Mouse (Mus musculus): ENCODE data around the gene Wbp2nl. TPM values are rescaled to one million over a fixed set of nuclear protein-coding genes. Genes with fewer than 3 reads are reported as not detected.

Gene Wbp2nl
- total and polyA plus RNA-seq, 3 experiments, result not detected

DNA sequence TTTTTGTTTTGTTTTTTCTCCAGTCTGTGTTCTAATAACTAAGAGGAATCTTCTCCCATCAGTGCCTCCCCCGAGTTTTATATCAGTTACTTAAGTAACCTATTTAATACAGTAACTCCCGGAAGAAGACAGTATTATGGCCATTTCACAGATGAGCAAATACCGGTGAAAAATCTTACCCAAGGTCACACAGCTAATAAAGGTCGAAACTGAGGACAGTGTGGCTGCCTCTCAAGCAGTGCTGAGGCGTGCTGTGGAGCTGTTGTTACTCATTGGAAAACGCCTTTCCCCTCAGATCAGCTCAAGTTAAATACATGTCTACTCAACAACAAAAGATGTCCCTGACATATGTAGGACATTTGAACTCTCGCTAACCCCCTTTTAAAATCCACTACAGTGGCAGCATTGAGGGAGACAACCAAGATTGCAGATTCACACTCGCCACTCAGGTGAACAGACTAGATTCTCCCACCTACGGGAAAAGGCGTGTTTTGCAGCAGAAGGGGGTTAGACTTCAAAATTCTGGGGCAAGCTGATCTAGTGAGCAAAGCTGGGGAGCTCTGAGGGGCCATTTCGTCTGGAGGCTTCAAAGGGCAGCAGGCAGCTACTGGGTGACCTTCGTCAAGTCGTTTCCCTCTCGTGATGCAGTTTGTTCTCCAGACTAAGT, 54.5 kb downstream of the Wbp2nl start:
- Histone ChIP-seq H3K79me2 (replicated peaks; ENCODE audit: control insufficient read depth, insufficient read depth, low read length) (peaks cover 3% of the 10 kb centered on the region; the same call in 1 of the 2 replicates), H3K36me3 (ENCODE audit: control insufficient read depth, insufficient read depth, low read length) (no peaks in the 10 kb centered on the region; the same call in none of the 2 replicates), H3K27ac (peak overlapping the region; percentile 99), H3K4me3 (peak overlapping the region; percentile 82), H3K4me1 (ENCODE audit: control insufficient read depth, insufficient read depth, low read length) (peaks cover 10% of the 10 kb centered on the region), H3K9ac (ENCODE audit: low read depth, low read length) (peak overlapping the region; percentile 89), H3K27me3 (ENCODE audit: control insufficient read depth, insufficient read depth, low read length) (no peaks in the 10 kb centered on the region)
- intact Hi-C loops (cut with DNase I), result no loop called here
- TF ChIP-seq CTCF (IDR thresholded peaks at IDR 0.05), result no peak
- no peak for TF ChIP-seq POLR2A (IDR thresholded peaks at IDR 0.05; ENCODE audit: insufficient read depth, low read depth, low read length)
- TF ChIP-seq EP300 (IDR thresholded peaks at IDR 0.05; ENCODE audit: insufficient read depth, low read depth, low read length), result no peak
- no peak for DNase-seq
- 12% methylated on average over 14 of the region's 14 CpGs for WGBS

- TF ChIP-seq EP300 (IDR thresholded peaks at IDR 0.05; ENCODE audit: insufficient read depth, low read depth, low read length), result no peak
- no peak for TF ChIP-seq POLR2A (IDR thresholded peaks at IDR 0.05; ENCODE audit: insufficient read depth, low read depth, low read length)
- no peak for TF ChIP-seq CTCF (IDR thresholded peaks at IDR 0.05)
- H3K9ac ChIP-seq (ENCODE audit: low read depth, low read length), result peak overlapping the region; percentile 89
- peak overlapping the region; percentile 82 for H3K4me3 ChIP-seq
- H3K36me3 ChIP-seq (ENCODE audit: control insufficient read depth, insufficient read depth, low read length), result no peaks in the 10 kb centered on the region; the same call in none of the 2 replicates
- no peak for DNase-seq
- under 1% methylated on average over 23 of the region's 23 CpGs for WGBS
- H3K27ac ChIP-seq, result peak overlapping the region; percentile 99
- H3K27me3 ChIP-seq (ENCODE audit: control insufficient read depth, insufficient read depth, low read length), result no peaks in the 10 kb centered on the region
- peaks cover 14% of the 10 kb centered on the region for H3K4me1 ChIP-seq (ENCODE audit: control insufficient read depth, insufficient read depth, low read length)
- intact Hi-C loops (cut with DNase I), result loop anchor here (2.0 kb wide), 1 partner anchor 63 kb away; no protein-coding TSS in a partner anchor
- peaks cover 3% of the 10 kb centered on the region; the same call in 1 of the 2 replicates for H3K79me2 ChIP-seq (replicated peaks; ENCODE audit: control insufficient read depth, insufficient read depth, low read length)
Observed at GRCm38 (mm10) chr15:82353745-82354113, 55.0 kb downstream of the Wbp2nl start.

DNA sequence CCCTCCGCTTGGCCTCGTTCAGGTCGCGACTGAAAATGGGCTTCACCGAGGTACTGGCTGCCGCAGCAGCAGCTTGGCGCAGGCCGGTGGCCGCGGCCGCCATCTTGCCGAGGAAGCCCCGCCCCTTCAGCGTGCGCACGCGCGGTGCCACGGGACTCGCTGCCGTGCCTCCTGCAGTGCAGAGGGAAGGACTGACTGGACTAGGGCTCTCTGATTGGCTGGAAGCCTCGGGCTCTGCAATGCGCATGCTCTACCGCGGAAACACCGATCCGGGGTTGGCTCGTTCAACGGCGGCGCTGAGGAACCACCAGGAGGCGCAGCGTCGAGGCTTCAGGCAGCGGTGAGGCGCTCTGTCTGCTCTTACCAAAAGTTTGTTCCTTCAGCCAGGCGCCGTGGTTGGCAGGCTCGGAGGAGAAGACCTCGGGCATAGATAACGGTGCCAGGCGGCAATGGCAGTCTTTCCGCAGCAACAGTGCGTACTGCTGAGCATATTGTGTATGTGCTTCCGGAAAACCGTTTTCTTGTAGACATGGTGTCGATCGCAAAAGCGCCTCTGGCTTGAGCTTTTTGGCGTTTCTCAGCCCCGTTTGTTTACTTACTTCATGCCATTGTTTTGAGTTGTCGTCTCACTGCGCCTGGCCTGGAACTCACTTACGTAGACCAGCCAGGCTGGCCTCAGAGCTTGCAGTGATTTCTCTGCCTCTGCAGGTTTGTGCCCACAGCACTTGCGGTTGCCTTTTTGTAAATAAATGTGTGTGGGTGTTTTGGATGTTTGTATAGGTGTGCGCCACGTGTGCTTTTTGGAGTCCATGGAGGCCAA, 55.6 kb downstream of the Wbp2nl start, which contains the start of gene Ndufa6:
TSS of gene Ndufa6 (minus strand) at position 197 of the 820 bp plus-strand sequence.
- no peaks in the 10 kb centered on the region for H3K27me3 ChIP-seq (ENCODE audit: control insufficient read depth, insufficient read depth, low read length)
- peak; percentile 97 to 98 for DNase-seq
- H3K27ac ChIP-seq, result peak within 1 kb of the TSS; percentile 99
- peaks cover 3% of the 10 kb centered on the region; the same call in 1 of the 2 replicates for H3K79me2 ChIP-seq (replicated peaks; ENCODE audit: control insufficient read depth, insufficient read depth, low read length)
- TF ChIP-seq CTCF (IDR thresholded peaks at IDR 0.05) (peak; percentile 97), EP300 (IDR thresholded peaks at IDR 0.05; ENCODE audit: insufficient read depth, low read depth, low read length) (peak; percentile 85), POLR2A (IDR thresholded peaks at IDR 0.05; ENCODE audit: insufficient read depth, low read depth, low read length) (peak; percentile 94)
- peaks cover 18% of the 10 kb centered on the region for H3K4me1 ChIP-seq (ENCODE audit: control insufficient read depth, insufficient read depth, low read length)
- no peaks in the 10 kb centered on the region; the same call in none of the 2 replicates for H3K36me3 ChIP-seq (ENCODE audit: control insufficient read depth, insufficient read depth, low read length)
- 1% methylated on average over 57 of the region's 57 CpGs for WGBS
- peak within 1 kb of the TSS; percentile 89 for H3K9ac ChIP-seq (ENCODE audit: low read depth, low read length)
- intact Hi-C loops (cut with DNase I), result loop anchor here (2.0 kb wide), 1 partner anchor 62 kb away; no protein-coding TSS in a partner anchor
- H3K4me3 ChIP-seq, result peak within 1 kb of the TSS; percentile 82

DNA sequence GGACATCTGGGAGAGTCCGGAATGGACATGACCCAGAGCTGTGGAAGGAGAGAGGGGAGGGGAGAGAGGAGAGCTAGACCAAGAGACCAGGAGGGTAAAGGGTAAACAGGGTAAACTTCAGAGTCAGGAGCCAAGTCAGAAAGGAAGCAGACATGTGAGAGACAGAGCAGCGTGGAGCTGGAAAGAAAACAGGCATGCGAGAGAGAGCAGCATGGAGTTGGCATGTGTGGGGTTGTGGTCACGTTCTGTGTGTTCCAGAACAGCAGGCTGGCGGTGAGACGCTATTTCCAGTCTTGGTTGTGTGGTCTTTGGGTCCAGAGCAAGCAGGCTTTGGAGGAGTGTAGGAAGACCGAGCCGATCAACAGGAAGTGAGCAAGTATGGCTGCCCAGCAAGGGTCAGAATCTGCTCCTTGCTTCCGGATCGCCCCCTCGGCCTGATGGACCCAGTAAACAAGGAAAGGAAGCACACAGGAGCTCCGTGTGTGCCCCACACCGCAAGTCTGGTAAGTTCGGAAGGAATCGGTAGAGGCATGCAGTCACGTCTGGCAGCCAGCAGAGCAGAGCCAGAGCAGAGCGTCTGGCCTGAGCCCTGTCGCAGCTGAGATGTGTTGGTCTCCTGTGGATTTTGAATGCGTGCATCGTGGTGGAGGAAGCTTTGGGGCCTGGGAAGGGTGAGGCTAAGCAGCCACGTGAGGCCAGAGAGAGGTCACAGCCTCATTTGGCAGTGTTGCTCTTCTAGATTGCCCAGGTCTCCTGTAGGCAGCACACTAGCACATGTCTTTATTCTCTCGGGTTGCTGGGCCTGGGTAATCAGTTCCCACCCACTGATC, 59.9 kb downstream of the Wbp2nl start:
- H3K9ac ChIP-seq (ENCODE audit: low read depth, low read length), result peak overlapping the region; percentile 55
- H3K79me2 ChIP-seq (replicated peaks; ENCODE audit: control insufficient read depth, insufficient read depth, low read length), result peaks cover 1% of the 10 kb centered on the region; the same call in 1 of the 2 replicates
- peak; percentile 49 to 62 for DNase-seq
- intact Hi-C loops (cut with DNase I), result loop anchor here (2.0 kb wide), 1 partner anchor 18 kb away; no protein-coding TSS in a partner anchor
- peak overlapping the region; percentile 23 for H3K4me3 ChIP-seq
- TF ChIP-seq POLR2A (IDR thresholded peaks at IDR 0.05; ENCODE audit: insufficient read depth, low read depth, low read length) (peak; percentile 43; the same call in 1 of the 2 replicates), CTCF (IDR thresholded peaks at IDR 0.05) (0 out of 2 replicates have a peak, but pooled peaks have one; percentile 8), EP300 (IDR thresholded peaks at IDR 0.05; ENCODE audit: insufficient read depth, low read depth, low read length) (peak; percentile 24; the same call in 1 of the 2 replicates)
- 22% methylated on average over 22 of the region's 22 CpGs for WGBS
- H3K36me3 ChIP-seq (ENCODE audit: control insufficient read depth, insufficient read depth, low read length), result no peaks in the 10 kb centered on the region
- no peaks in the 10 kb centered on the region for H3K27me3 ChIP-seq (ENCODE audit: control insufficient read depth, insufficient read depth, low read length)
- peak overlapping the region; percentile 85 for H3K27ac ChIP-seq
- peaks cover 14% of the 10 kb centered on the region for H3K4me1 ChIP-seq (ENCODE audit: control insufficient read depth, insufficient read depth, low read length)

GRCm38 (mm10) chr15:82361459-82362018, 62.8 kb downstream of the Wbp2nl start:
- Histone ChIP-seq H3K27ac (no peak overlapping the region; the same call in none of the 2 replicates), H3K4me3 (no peak overlapping the region), H3K4me1 (ENCODE audit: control insufficient read depth, insufficient read depth, low read length) (peaks cover 11% of the 10 kb centered on the region), H3K36me3 (ENCODE audit: control insufficient read depth, insufficient read depth, low read length) (no peaks in the 10 kb centered on the region), H3K27me3 (ENCODE audit: control insufficient read depth, insufficient read depth, low read length) (no peaks in the 10 kb centered on the region), H3K9ac (ENCODE audit: low read depth, low read length) (no peak overlapping the region), H3K79me2 (replicated peaks; ENCODE audit: control insufficient read depth, insufficient read depth, low read length) (no peaks in the 10 kb centered on the region)
- whole genome bisulfite sequencing, result 45% methylated on average over 11 of the region's 11 CpGs
- no peak for TF ChIP-seq POLR2A (IDR thresholded peaks at IDR 0.05; ENCODE audit: insufficient read depth, low read depth, low read length)
- TF ChIP-seq CTCF (IDR thresholded peaks at IDR 0.05), result peak; percentile 49
- TF ChIP-seq EP300 (IDR thresholded peaks at IDR 0.05; ENCODE audit: insufficient read depth, low read depth, low read length), result no peak
- intact Hi-C loops (cut with DNase I), result no loop called here
- DNase-seq, result peak in 1 of 2 experiments; percentile 23
